Mouse (Mus musculus) CH12.LX (cell line): ENCODE measurements around the gene Ap1s3. TPM values are rescaled to one million over a fixed set of nuclear protein-coding genes. Genes with fewer than 3 reads are reported as not detected.
A peak's percentile ranks its signal among the peaks of the same experiment; 100 is the strongest.

Experiments used
- DNase-seq: peaks from one replicate; pipeline ENCODE4 v3.0.0-alpha.2; 2013; ENCODE audit errors: extremely low read depth
- H3K27ac ChIP-seq: 2 replicates; pipeline ENCODE4 v1.5.1; 2012; ENCODE audit warnings: low read depth, mild to moderate bottlenecking, control low read depth, moderate library complexity; ENCODE audit not compliant: insufficient read depth
- H3K27me3 ChIP-seq: replicated peaks from 2 replicates; pipeline ENCODE3; 2012; ENCODE audit warnings: inconsistent platforms
- H3K36me3 ChIP-seq, 2 experiments: replicated peaks in 1 of 2; 2 replicates each; pipeline versions ENCODE3 to v1.6.1; 2012; ENCODE audit warnings: inconsistent platforms in 1 of 2, low read length in 1 of 2, mild to moderate bottlenecking in 1 of 2, mixed read lengths in 1 of 2, moderate library complexity in 1 of 2; ENCODE audit not compliant: control insufficient read depth in 1 of 2, insufficient read depth in 1 of 2
- H3K4me1 ChIP-seq, 2 experiments: 2 replicates each; pipeline ENCODE4 v1.6.1; 2012; ENCODE audit warnings: inconsistent platforms in 1 of 2, moderate library complexity in 1 of 2; ENCODE audit not compliant: insufficient read depth in 2 of 2, control insufficient read depth in 1 of 2
- H3K4me2 ChIP-seq: 2 replicates; pipeline ENCODE4 v1.6.1; 2012; ENCODE audit warnings: low read depth, mild to moderate bottlenecking, control low read depth; ENCODE audit not compliant: poor library complexity, insufficient read depth, severe bottlenecking
- H3K4me3 ChIP-seq, 3 experiments: fragments of 150-350 bp in 1 of 3; sonication (generic) in 1 of 3; replicated peaks in 1 of 3; 2 replicates each; pipeline versions ENCODE3 to v1.5.1; 2011 to 2012; ENCODE audit warnings: low read depth in 2 of 3, low read length in 2 of 3, mild to moderate bottlenecking in 2 of 3, moderate library complexity in 2 of 3, control low read depth in 1 of 3, improper control_type of control experiment in 1 of 3, inconsistent platforms in 1 of 3, mixed read lengths in 1 of 3; ENCODE audit not compliant: poor library complexity in 1 of 3
- H3K79me2 ChIP-seq: replicated peaks from 2 replicates; pipeline ENCODE4 v1.6.1; 2012; ENCODE audit warnings: mild to moderate bottlenecking, moderate library complexity; ENCODE audit not compliant: control insufficient read depth, poor library complexity, insufficient read depth, severe bottlenecking; ENCODE audit errors: extremely low read depth
- H3K9ac ChIP-seq: 2 replicates; pipeline ENCODE4 v1.6.1; 2012; ENCODE audit warnings: low read depth, mild to moderate bottlenecking, control low read depth, moderate library complexity; ENCODE audit not compliant: insufficient read depth
- H3K9me3 ChIP-seq: replicated peaks from 2 replicates; pipeline ENCODE3; 2012; ENCODE audit warnings: low read length, inconsistent platforms, mixed read lengths
- BHLHE40 ChIP-seq: IDR thresholded peaks from 2 replicates; pipeline ENCODE4 v1.6.1; 2011; ENCODE audit warnings: mild to moderate bottlenecking, low read depth, low read length, improper control_type of control experiment
- CHD1 ChIP-seq: IDR thresholded peaks from 2 replicates; pipeline ENCODE4 v1.6.1; 2012; ENCODE audit warnings: low read depth, low read length, improper control_type of control experiment, inconsistent platforms
- ELF1 ChIP-seq: IDR thresholded peaks from 2 replicates; pipeline ENCODE4 v1.6.1; 2014; ENCODE audit warnings: low read depth, mild to moderate bottlenecking, inconsistent platforms, low read length, improper control_type of control experiment
- KAT2A ChIP-seq: IDR thresholded peaks from 2 replicates; pipeline ENCODE4 v1.6.1; 2012; ENCODE audit warnings: low read length, improper control_type of control experiment, inconsistent platforms; ENCODE audit not compliant: insufficient replicate concordance
- MAX ChIP-seq: IDR thresholded peaks from 2 replicates; pipeline ENCODE4 v1.6.1; 2011; ENCODE audit warnings: low read length, improper control_type of control experiment
- NRF1 ChIP-seq: IDR thresholded peaks from 2 replicates; pipeline ENCODE4 v1.6.1; 2014; ENCODE audit warnings: low read depth, mild to moderate bottlenecking, inconsistent platforms, low read length, improper control_type of control experiment, moderate library complexity
- PAX5 ChIP-seq: IDR thresholded peaks from 2 replicates; pipeline ENCODE4 v1.6.1; 2012; ENCODE audit warnings: low read length, inconsistent platforms, mixed read lengths
- RCOR1 ChIP-seq: conservative IDR thresholded peaks from 2 replicates; pipeline ENCODE4 v1.6.1; 2012; ENCODE audit warnings: low read depth, mild to moderate bottlenecking, inconsistent platforms, low read length, improper control_type of control experiment
- TBP ChIP-seq: conservative IDR thresholded peaks from 2 replicates; pipeline ENCODE4 v1.6.1; 2011; ENCODE audit warnings: low read depth, low read length, improper control_type of control experiment
- TCF12 ChIP-seq: IDR thresholded peaks from 2 replicates; pipeline ENCODE4 v1.6.1; 2014; ENCODE audit warnings: low read depth, mild to moderate bottlenecking, inconsistent platforms, low read length, improper control_type of control experiment
- USF2 ChIP-seq: conservative IDR thresholded peaks from 2 replicates; pipeline ENCODE4 v1.6.1; 2011; ENCODE audit warnings: low read depth, low read length, improper control_type of control experiment
- dilution Hi-C: fragments of 300-500 bp; cut with MboI; formaldehyde crosslinking; loops from 2 replicates; pipeline ENCODE4 v1.14.3; 2020; ENCODE audit warnings: low sequenced_read_pairs; ENCODE audit not compliant: extremely low pct_unique_long_range_greater_than_20kb, extremely low pct_ligation_motif_present
- in situ Hi-C: fragments of 300-500 bp; cut with MboI; formaldehyde crosslinking; loops from 3 replicates; pipeline ENCODE4 v1.14.3; 2019; ENCODE audit warnings: low sequenced_read_pairs, low pct_ligation_motif_present, low pct_unique_long_range_greater_than_20kb, mixed read lengths
- polyA plus RNA-seq: library from polyadenylated mRNA; unstranded; fragments of >175 nt; gene quantifications from 2 replicates; pipeline ENCODE4 v1.2.1, GENCODE M21; 2012; ENCODE audit warnings: low read depth; ENCODE audit not compliant: insufficient read length
- total RNA-seq, 2 experiments: library from RNA; depleted of rRNA; stranded (reverse); fragments of 300-350 nt in 1 of 2; fragments of >200 nt in 1 of 2; gene quantifications; 2 replicates each; pipeline ENCODE4 v1.2.3; 2012 to 2014

The Ap1s3 gene
- total and polyA plus RNA-seq, 3 experiments: 10.5 to 36.6 (median 13.9) TPM

GRCm38 (mm10) chr1:79637768-79638167 is 34.0 kb downstream of the Ap1s3 start:
- TF ChIP-seq RCOR1 (no peak), TCF12 (no peak), KAT2A (no peak), USF2 (no peak), TBP (no peak)
- H3K36me3 ChIP-seq: peaks cover 0 to 59% of the 10 kb centered on the region in 2 experiments
- H3K79me2 ChIP-seq: no peaks in the 10 kb centered on the region; the same call in none of the 2 replicates
- peaks cover 0 to 29% of the 10 kb centered on the region in 2 experiments; a peak in 2 of 4 replicates for H3K4me1 ChIP-seq
- H3K27ac ChIP-seq: no peak overlapping the region
- no peak for DNase-seq
- no peak overlapping the region for H3K4me3 ChIP-seq
- H3K27me3 ChIP-seq: no peaks in the 10 kb centered on the region
- H3K4me2 ChIP-seq: no peak overlapping the region
- peaks cover 2% of the 10 kb centered on the region for H3K9me3 ChIP-seq
- H3K9ac ChIP-seq: no peak overlapping the region
- in situ Hi-C loops (loop anchor here (5.0 to 25.0 kb wide), 3 partner anchors 35 to 1100 kb away; partner anchors contain the start of gene Ap1s3), dilution Hi-C loops (no loop called here)

GRCm38 (mm10) chr1:79631521-79631920 is 40.3 kb downstream of the Ap1s3 start:
- H3K4me1 ChIP-seq: peaks cover 0 to 49% of the 10 kb centered on the region in 2 experiments; a peak in 2 of 4 replicates
- in situ Hi-C loops: loop anchor here (25.0 kb wide), 2 partner anchors 919 to 1094 kb away; no protein-coding TSS in a partner anchor

GRCm38 (mm10) chr1:79629726-79630125 is 42.0 kb downstream of the Ap1s3 start:
- DNase-seq: peak; percentile 66
- dilution Hi-C loops: no loop called here
- TF ChIP-seq MAX: peak; percentile 32; the same call in 1 of the 2 replicates
- no peak for TF ChIP-seq CHD1
- TF ChIP-seq, all 38 proteins: peak for 1
- Histone ChIP-seq H3K9ac (no peak overlapping the region), H3K79me2 (no peaks in the 10 kb centered on the region; the same call in 1 of the 2 replicates), H3K4me3 (no peak overlapping the region), H3K9me3 (no peaks in the 10 kb centered on the region), H3K4me1 (peaks cover 0 to 49% of the 10 kb centered on the region in 2 experiments; a peak in 2 of 4 replicates), H3K4me2 (no peak overlapping the region), H3K36me3 (peaks cover 0 to 42% of the 10 kb centered on the region in 2 experiments), H3K27ac (no peak overlapping the region), H3K27me3 (no peaks in the 10 kb centered on the region)
- in situ Hi-C loops: loop anchor here (25.0 kb wide), 2 partner anchors 917 to 1092 kb away; no protein-coding TSS in a partner anchor

More at GRCm38 (mm10) chr1:79631521-79631920, 40.3 kb downstream of the Ap1s3 start:
- H3K9ac ChIP-seq: no peak overlapping the region
- no peak overlapping the region for H3K4me2 ChIP-seq
- DNase-seq: no peak
- no peak overlapping the region for H3K27ac ChIP-seq
- H3K79me2 ChIP-seq: no peaks in the 10 kb centered on the region; the same call in 1 of the 2 replicates
- TF ChIP-seq ELF1 (no peak), TBP (no peak), BHLHE40 (no peak), CHD1 (no peak), PAX5 (no peak), NRF1 (no peak), RCOR1 (no peak), KAT2A (no peak)
- H3K27me3 ChIP-seq: no peaks in the 10 kb centered on the region
- H3K9me3 ChIP-seq: no peaks in the 10 kb centered on the region
- peaks cover 0 to 43% of the 10 kb centered on the region in 2 experiments for H3K36me3 ChIP-seq
- no peak overlapping the region for H3K4me3 ChIP-seq
- dilution Hi-C loops: no loop called here
